Mouse (Mus musculus): Measurements from ENCODE around the gene Sema3b. TPM values are rescaled to one million over a fixed set of nuclear protein-coding genes. Genes with fewer than 3 reads are reported as not detected.

Sema3b gene
- polyA plus RNA-seq, 2 experiments = 0.22 to 0.33 TPM

DNA sequence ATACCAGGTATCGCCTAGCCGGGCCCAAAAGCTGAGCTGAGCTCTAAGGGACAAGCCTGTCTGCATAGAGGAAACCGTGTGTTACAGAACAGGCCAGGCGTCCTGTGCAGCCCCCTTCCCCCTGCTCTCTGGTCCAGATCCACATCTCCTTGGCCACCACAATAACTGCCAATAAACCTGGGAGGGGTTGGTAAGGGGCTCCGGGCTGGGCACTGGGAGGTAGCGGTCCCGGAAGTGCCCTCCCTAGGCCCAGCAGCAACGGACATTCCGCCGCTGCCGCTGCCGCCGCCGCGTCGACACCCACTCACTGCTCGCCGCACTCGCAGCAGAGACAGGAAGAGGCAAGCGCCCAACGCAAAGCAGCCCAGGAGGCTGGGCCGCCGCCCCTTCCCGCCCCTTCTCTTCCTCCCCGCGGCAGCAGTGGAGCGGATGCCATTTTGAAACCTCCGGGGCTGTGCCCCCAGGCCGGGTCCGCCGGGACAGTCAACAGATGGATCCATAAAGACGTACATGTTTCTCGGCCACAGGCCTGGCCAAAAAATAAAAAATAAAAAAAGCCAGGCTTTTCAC, 24.1 kb upstream of the Sema3b start:
- DNase-seq (ENCODE audit: low read depth in 3 of 3, low spot score in 3 of 3) (peak in 2 of 3 experiments; percentile 69 to 71), ATAC-seq (ENCODE audit: insufficient read depth) (peak; percentile 40)
- H3K27me3 ChIP-seq (ENCODE audit: control insufficient read depth, insufficient read depth, low read length) = no peaks in the 10 kb centered on the region
- H3K4me3 ChIP-seq (ENCODE audit: insufficient read depth in 1 of 2, low read depth in 2 of 2, low read length in 2 of 2) = peak overlapping the region; percentile 72 to 92
- H3K4me2 ChIP-seq (ENCODE audit: low read depth) = peak overlapping the region; percentile 96
- TF ChIP-seq CTCF (IDR thresholded peaks at IDR 0.05; ENCODE audit: low read depth) = no peak
- no peak for TF ChIP-seq EP300 (IDR thresholded peaks at IDR 0.05; ENCODE audit: low read depth)
- H3K27ac ChIP-seq = peak overlapping the region; percentile 74
- peak overlapping the region; percentile 91 for H3K9ac ChIP-seq (replicated peaks)
- H3K9me3 ChIP-seq (ENCODE audit: control insufficient read depth, low read length) = no peaks in the 10 kb centered on the region
- under 1% methylated on average over 33 of the region's 33 CpGs for WGBS (ENCODE audit: insufficient replicate concordance)
- H3K4me1 ChIP-seq (replicated peaks; ENCODE audit: control insufficient read depth in 2 of 2, insufficient read depth in 2 of 2, low read length in 1 of 2) = peaks cover 31 to 33% of the 10 kb centered on the region in 2 experiments
- no peaks in the 10 kb centered on the region for H3K36me3 ChIP-seq (replicated peaks; ENCODE audit: control insufficient read depth, insufficient read depth, low read depth)

DNA sequence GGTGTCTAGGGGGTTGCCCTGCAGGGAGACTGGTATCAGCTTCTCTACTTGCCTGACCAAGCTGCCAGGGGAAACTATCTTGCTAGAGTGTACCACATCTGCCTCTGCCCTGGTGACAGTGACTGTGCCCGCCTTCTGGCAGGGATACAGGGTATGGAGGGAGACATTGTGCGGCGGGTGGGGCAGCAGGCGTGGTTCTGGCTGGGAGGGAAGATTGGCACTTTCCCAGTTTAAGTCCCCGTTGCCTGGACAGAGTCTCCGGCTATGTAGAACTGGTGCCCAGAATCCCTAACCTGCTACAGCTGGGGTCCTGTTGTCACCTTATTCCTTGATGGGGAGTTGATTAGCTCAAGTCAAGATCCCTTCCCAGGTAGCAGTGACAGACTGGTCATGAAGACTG, 23.4 kb upstream of the Sema3b start:
- Histone ChIP-seq H3K36me3 (replicated peaks; ENCODE audit: control insufficient read depth, insufficient read depth, low read depth) (0 out of 2 replicates have a peak, but pooled peaks cover 2% of the 10 kb centered on the region), H3K4me1 (replicated peaks; ENCODE audit: control insufficient read depth in 2 of 2, insufficient read depth in 2 of 2, low read length in 1 of 2) (peaks cover 34 to 35% of the 10 kb centered on the region in 2 experiments), H3K4me2 (ENCODE audit: low read depth) (peak overlapping the region; percentile 96), H3K4me3 (ENCODE audit: insufficient read depth in 1 of 2, low read depth in 2 of 2, low read length in 2 of 2) (peak overlapping the region; percentile 72 to 92), H3K9ac (replicated peaks) (peak overlapping the region; percentile 91), H3K9me3 (ENCODE audit: control insufficient read depth, low read length) (no peaks in the 10 kb centered on the region), H3K27me3 (ENCODE audit: control insufficient read depth, insufficient read depth, low read length) (no peaks in the 10 kb centered on the region), H3K27ac (peak overlapping the region; percentile 74)
- ATAC-seq (ENCODE audit: insufficient read depth) (peak; percentile 2; the same call in 1 of the 2 replicates), DNase-seq (ENCODE audit: low read depth in 3 of 3, low spot score in 3 of 3) (peak in 1 of 3 experiments; percentile 70)
- TF ChIP-seq CTCF (IDR thresholded peaks at IDR 0.05; ENCODE audit: low read depth) (no peak), EP300 (IDR thresholded peaks at IDR 0.05; ENCODE audit: low read depth) (no peak)
- 18% methylated on average over 6 of the region's 6 CpGs for WGBS (ENCODE audit: insufficient replicate concordance)

DNA sequence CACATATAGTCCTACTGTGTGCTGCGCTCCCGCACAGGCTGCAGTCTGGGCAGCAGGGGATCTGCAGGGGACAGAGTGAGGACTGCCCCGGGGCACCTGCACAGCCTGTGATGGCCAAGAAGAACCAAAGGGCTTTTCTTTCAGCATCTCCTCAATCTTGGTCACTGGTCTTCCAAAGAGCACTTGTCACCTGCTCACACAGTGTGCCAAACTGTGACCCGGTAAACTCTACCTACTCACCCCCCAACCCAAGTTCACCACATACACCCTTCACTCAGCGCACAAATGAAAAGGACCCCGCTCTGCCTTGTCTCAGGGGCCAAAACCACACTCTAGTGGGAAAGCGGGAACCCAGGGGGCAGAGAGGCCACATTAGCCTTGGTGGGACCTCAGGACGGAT, 22.8 kb upstream of the Sema3b start:
- no peaks in the 10 kb centered on the region for H3K27me3 ChIP-seq (ENCODE audit: control insufficient read depth, insufficient read depth, low read length)
- H3K9ac ChIP-seq (replicated peaks) = no peak overlapping the region
- WGBS (ENCODE audit: insufficient replicate concordance) = 88% methylated on average over 8 of the region's 8 CpGs
- peak overlapping the region; percentile 96 for H3K4me2 ChIP-seq (ENCODE audit: low read depth)
- H3K4me3 ChIP-seq (ENCODE audit: insufficient read depth in 1 of 2, low read depth in 2 of 2, low read length in 2 of 2) = no peak overlapping the region
- ATAC-seq (ENCODE audit: insufficient read depth) (no peak), DNase-seq (ENCODE audit: low read depth in 3 of 3, low spot score in 3 of 3) (no peak)
- TF ChIP-seq EP300 (IDR thresholded peaks at IDR 0.05; ENCODE audit: low read depth) = no peak
- H3K9me3 ChIP-seq (ENCODE audit: control insufficient read depth, low read length) = no peaks in the 10 kb centered on the region
- H3K36me3 ChIP-seq (replicated peaks; ENCODE audit: control insufficient read depth, insufficient read depth, low read depth) = 0 out of 2 replicates have a peak, but pooled peaks cover 2% of the 10 kb centered on the region
- peaks cover 37 to 39% of the 10 kb centered on the region in 2 experiments for H3K4me1 ChIP-seq (replicated peaks; ENCODE audit: control insufficient read depth in 2 of 2, insufficient read depth in 2 of 2, low read length in 1 of 2)
- peak overlapping the region; percentile 29 for H3K27ac ChIP-seq

DNA sequence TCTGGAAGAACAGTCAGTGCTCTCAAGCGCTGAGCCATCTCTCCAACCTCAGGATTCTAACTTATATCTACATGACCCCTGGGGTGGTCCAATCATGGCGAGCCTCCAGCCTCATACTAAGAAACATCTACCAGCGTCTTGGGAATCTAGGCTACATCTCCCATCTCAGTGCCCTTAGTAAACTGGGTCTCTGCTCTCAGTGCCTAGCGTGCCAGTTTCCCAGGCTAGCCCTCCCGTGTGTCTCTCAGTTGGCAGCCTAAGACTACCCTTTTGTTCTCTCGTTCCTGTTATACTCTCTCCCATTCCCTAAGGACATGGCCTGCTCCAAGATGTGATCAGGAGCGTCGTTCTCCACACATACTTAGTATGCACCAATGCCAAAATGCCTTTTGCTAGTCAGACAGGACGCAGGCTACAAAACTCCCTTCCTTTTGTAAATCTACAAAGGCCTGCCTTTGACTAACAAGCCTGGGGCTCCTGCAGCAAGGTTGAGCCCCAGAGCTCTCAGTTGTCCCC, 22.3 kb upstream of the Sema3b start:
- Histone ChIP-seq H3K27me3 (ENCODE audit: control insufficient read depth, insufficient read depth, low read length) (no peaks in the 10 kb centered on the region), H3K36me3 (replicated peaks; ENCODE audit: control insufficient read depth, insufficient read depth, low read depth) (0 out of 2 replicates have a peak, but pooled peaks cover 2% of the 10 kb centered on the region), H3K4me3 (ENCODE audit: insufficient read depth in 1 of 2, low read depth in 2 of 2, low read length in 2 of 2) (no peak overlapping the region), H3K4me2 (ENCODE audit: low read depth) (no peak overlapping the region; the same call in 1 of the 2 replicates), H3K9me3 (ENCODE audit: control insufficient read depth, low read length) (no peaks in the 10 kb centered on the region), H3K4me1 (replicated peaks; ENCODE audit: control insufficient read depth in 2 of 2, insufficient read depth in 2 of 2, low read length in 1 of 2) (peaks cover 42 to 44% of the 10 kb centered on the region in 2 experiments), H3K9ac (replicated peaks) (no peak overlapping the region), H3K27ac (peak overlapping the region; percentile 29; the same call in 1 of the 2 replicates)
- 85% methylated on average over 9 of the region's 9 CpGs for WGBS (ENCODE audit: insufficient replicate concordance)
- ATAC-seq (ENCODE audit: insufficient read depth) (no peak), DNase-seq (ENCODE audit: low read depth in 3 of 3, low spot score in 3 of 3) (no peak)
- TF ChIP-seq CTCF (IDR thresholded peaks at IDR 0.05; ENCODE audit: low read depth) (no peak), EP300 (IDR thresholded peaks at IDR 0.05; ENCODE audit: low read depth) (no peak)

DNA sequence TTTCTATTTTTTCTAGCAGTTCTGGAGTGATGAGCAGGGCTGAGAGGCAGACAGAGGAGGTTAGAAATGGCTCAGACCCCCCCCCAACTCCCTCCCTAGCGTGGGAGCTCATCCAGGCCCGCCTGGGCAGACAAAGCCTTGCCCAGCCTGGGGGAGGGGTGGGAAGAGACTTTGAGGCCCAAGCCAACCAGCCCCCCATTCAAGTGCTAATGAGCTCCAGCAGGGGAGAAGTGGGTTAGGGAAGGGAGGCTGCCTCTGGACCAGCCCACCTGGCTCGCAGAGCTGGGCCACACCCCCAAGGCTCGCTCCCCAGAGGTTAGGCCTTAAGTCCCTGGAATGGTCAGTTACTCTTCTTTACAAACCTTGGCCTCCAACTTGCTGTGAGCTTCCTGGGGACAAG, 21.5 kb upstream of the Sema3b start:
- DNase-seq (ENCODE audit: low read depth in 3 of 3, low spot score in 3 of 3) = no peak
- peaks cover 41 to 42% of the 10 kb centered on the region in 2 experiments for H3K4me1 ChIP-seq (replicated peaks; ENCODE audit: control insufficient read depth in 2 of 2, insufficient read depth in 2 of 2, low read length in 1 of 2)
- H3K4me3 ChIP-seq (ENCODE audit: insufficient read depth in 1 of 2, low read depth in 2 of 2, low read length in 2 of 2) = no peak overlapping the region
- no peaks in the 10 kb centered on the region for H3K27me3 ChIP-seq (ENCODE audit: control insufficient read depth, insufficient read depth, low read length)
- 0 out of 2 replicates have a peak, but pooled peaks cover 3% of the 10 kb centered on the region for H3K36me3 ChIP-seq (replicated peaks; ENCODE audit: control insufficient read depth, insufficient read depth, low read depth)
- TF ChIP-seq CTCF (IDR thresholded peaks at IDR 0.05; ENCODE audit: low read depth) (no peak), EP300 (IDR thresholded peaks at IDR 0.05; ENCODE audit: low read depth) (no peak)
- H3K27ac ChIP-seq = no peak overlapping the region
- ATAC-seq (ENCODE audit: insufficient read depth) = no peak
- H3K9ac ChIP-seq (replicated peaks) = no peak overlapping the region
- no peak overlapping the region; the same call in 1 of the 2 replicates for H3K4me2 ChIP-seq (ENCODE audit: low read depth)
- H3K9me3 ChIP-seq (ENCODE audit: control insufficient read depth, low read length) = no peaks in the 10 kb centered on the region
- 50% methylated on average over 4 of the region's 4 CpGs for WGBS (ENCODE audit: insufficient replicate concordance)

All from liver, embryonic 14.5 days (tissue).